ENCODE assay signal across 23 mouse cellular contexts in genomic region chr6:88267068-88267467, GRCm38 (mm10). TPM values are rescaled to one million over a fixed set of nuclear protein-coding genes. Genes with fewer than 3 reads are reported as not detected.
"Had no signal": no experiment of that assay in that cellular context is flagged by ENCODE, and none has a peak within 500 bp of the region (broad histone marks: within the 10 kb centered on the region; RNA-seq: fewer than 3 reads in every experiment).

No protein-coding gene starts in this region.

- ATAC-seq: midbrain, embryonic 13.5 days; midbrain, embryonic 15.5 days had no signal

- H3K27ac ChIP-seq: liver, embryonic 13.5 days; liver, embryonic 15.5 days; macrophage; midbrain, embryonic 13.5 days; midbrain, embryonic 15.5 days; neural tube, embryonic 12.5 days; stomach, embryonic 15.5 days; stomach, postnatal 0 days had no signal

- H3K36me3 ChIP-seq: liver, embryonic 13.5 days; liver, embryonic 15.5 days; midbrain, embryonic 13.5 days; midbrain, embryonic 15.5 days; neural tube, embryonic 12.5 days; stomach, embryonic 15.5 days had no signal

- H3K9ac ChIP-seq: liver, embryonic 13.5 days; liver, embryonic 15.5 days; lung, embryonic 14.5 days; midbrain, embryonic 13.5 days; midbrain, embryonic 15.5 days; neural tube, embryonic 12.5 days; stomach, embryonic 15.5 days had no signal

- H3K4me2 ChIP-seq: liver, embryonic 11.5 days; liver, embryonic 13.5 days; liver, embryonic 15.5 days; lung, embryonic 14.5 days; midbrain, embryonic 11.5 days; midbrain, embryonic 13.5 days; midbrain, embryonic 15.5 days; neural tube, embryonic 12.5 days; stomach, embryonic 15.5 days had no signal

- H3K4me3 ChIP-seq: liver, embryonic 13.5 days; liver, embryonic 15.5 days; midbrain, embryonic 13.5 days; midbrain, embryonic 15.5 days; neural tube, embryonic 12.5 days; stomach, embryonic 15.5 days had no signal

- H3K9me3 ChIP-seq: liver, embryonic 13.5 days; liver, embryonic 15.5 days; megakaryocyte, embryonic 14.5 days; midbrain, embryonic 13.5 days; midbrain, embryonic 15.5 days; neural tube, embryonic 12.5 days; stomach, embryonic 15.5 days had no signal

- H3K27me3 ChIP-seq: liver, embryonic 13.5 days; liver, embryonic 15.5 days; midbrain, embryonic 13.5 days; midbrain, embryonic 15.5 days; neural tube, embryonic 12.5 days; stomach, embryonic 15.5 days had no signal

- DNase-seq: liver; liver, embryonic 13.5 days; lung, embryonic 14.5 days; right cerebral cortex, postnatal 14 days; thymus, adult 2 months; thymus, postnatal 25 days; thymus, postnatal 4 days had no signal

RNA-seq across cellular contexts. Expression of gene Dnajb8, which starts 45.0 kb away (rescaled TPM):
- total RNA-seq: megakaryocyte progenitor cell, adult 5-6 weeks; midbrain, postnatal 0 days; neutrophil, adult 5-6 weeks had no signal
- polyA plus RNA-seq: liver, embryonic 11.5 days; liver, embryonic 13.5 days; liver, embryonic 15.5 days; lung, embryonic 14.5 days; macrophage; midbrain, embryonic 11.5 days; midbrain, embryonic 13.5 days; midbrain, embryonic 15.5 days; midbrain, postnatal 0 days; neural tube, embryonic 12.5 days; neural tube, embryonic 14.5 days; spleen, adult 2 months; stomach, embryonic 15.5 days; stomach, postnatal 0 days; thymus, adult 2 months; urinary bladder, adult 2 months had no signal
